Mouse (Mus musculus) hindbrain, embryonic 14.5 days (tissue): Measurements from ENCODE around the gene Scaf4. TPM values are rescaled to one million over a fixed set of nuclear protein-coding genes. Genes with fewer than 3 reads are reported as not detected.

Experiments
- ATAC-seq: fragments of 200-750 bp; cut with Nextera tagmentation; 2 replicates; pipeline ENCODE4 v1.8.0; 2017; ENCODE audit warnings: moderate number of reproducible peaks, mild to moderate bottlenecking, moderate TSS enrichment, moderate library complexity; ENCODE audit not compliant: low FRiP score
- DNase-seq: peaks from one replicate; pipeline ENCODE4 v3.0.0-alpha.2; 2015; ENCODE audit warnings: low spot score
- H3K27ac ChIP-seq: fragments of 300-500 bp; sonication (generic); 2 replicates; pipeline ENCODE4 v1.5.1; 2014; ENCODE audit warnings: mild to moderate bottlenecking, moderate library complexity
- H3K27me3 ChIP-seq: fragments of 300-500 bp; sonication (generic); 2 replicates; pipeline ENCODE4 v1.6.1; 2014; ENCODE audit warnings: mild to moderate bottlenecking, low read length, mixed read lengths; ENCODE audit not compliant: control insufficient read depth, insufficient read depth
- H3K36me3 ChIP-seq: fragments of 300-500 bp; sonication (generic); replicated peaks from 2 replicates; pipeline ENCODE4 v1.6.1; 2014; ENCODE audit not compliant: control insufficient read depth, insufficient read depth
- H3K4me1 ChIP-seq: fragments of 300-500 bp; sonication (generic); replicated peaks from 2 replicates; pipeline ENCODE4 v1.6.1; 2014; ENCODE audit warnings: antibody characterized with exemption, low read length, mixed read lengths; ENCODE audit not compliant: control insufficient read depth, insufficient read depth
- H3K4me2 ChIP-seq: fragments of 300-500 bp; sonication (generic); replicated peaks from 2 replicates; pipeline ENCODE4 v1.6.1; 2014; ENCODE audit warnings: mild to moderate bottlenecking, moderate library complexity
- H3K4me3 ChIP-seq: fragments of 300-500 bp; sonication (generic); replicated peaks from 2 replicates; pipeline ENCODE4 v1.5.1; 2014; ENCODE audit warnings: mild to moderate bottlenecking, low read length
- H3K9ac ChIP-seq: fragments of 300-500 bp; sonication (generic); 2 replicates; pipeline ENCODE4 v1.6.1; 2014
- H3K9me3 ChIP-seq: fragments of 300-500 bp; sonication (generic); 2 replicates; pipeline ENCODE4 v1.6.1; 2016; ENCODE audit warnings: low read length; ENCODE audit not compliant: control insufficient read depth
- WGBS: fragments of 180-500 bp; shearing (Covaris S2); extraction: QIAGEN DNeasy Blood & Tissue Kit; methylation state at CpG from one replicate; pipeline ENCODE4 v1.1.7; 2014; 5-methylcytosine and 5-hydroxymethylcytosine counted together
- polyA plus RNA-seq: library from polyadenylated mRNA; unstranded; fragments of >200 nt; fragmentation: Nextera tagmentation; extraction: Ambion mirVana; gene quantifications from 2 replicates; pipeline ENCODE4 v1.2.1, GENCODE M21; 2014

Gene Scaf4
- polyA plus RNA-seq = 24.4 and 26.2 TPM in 2 replicates

DNA sequence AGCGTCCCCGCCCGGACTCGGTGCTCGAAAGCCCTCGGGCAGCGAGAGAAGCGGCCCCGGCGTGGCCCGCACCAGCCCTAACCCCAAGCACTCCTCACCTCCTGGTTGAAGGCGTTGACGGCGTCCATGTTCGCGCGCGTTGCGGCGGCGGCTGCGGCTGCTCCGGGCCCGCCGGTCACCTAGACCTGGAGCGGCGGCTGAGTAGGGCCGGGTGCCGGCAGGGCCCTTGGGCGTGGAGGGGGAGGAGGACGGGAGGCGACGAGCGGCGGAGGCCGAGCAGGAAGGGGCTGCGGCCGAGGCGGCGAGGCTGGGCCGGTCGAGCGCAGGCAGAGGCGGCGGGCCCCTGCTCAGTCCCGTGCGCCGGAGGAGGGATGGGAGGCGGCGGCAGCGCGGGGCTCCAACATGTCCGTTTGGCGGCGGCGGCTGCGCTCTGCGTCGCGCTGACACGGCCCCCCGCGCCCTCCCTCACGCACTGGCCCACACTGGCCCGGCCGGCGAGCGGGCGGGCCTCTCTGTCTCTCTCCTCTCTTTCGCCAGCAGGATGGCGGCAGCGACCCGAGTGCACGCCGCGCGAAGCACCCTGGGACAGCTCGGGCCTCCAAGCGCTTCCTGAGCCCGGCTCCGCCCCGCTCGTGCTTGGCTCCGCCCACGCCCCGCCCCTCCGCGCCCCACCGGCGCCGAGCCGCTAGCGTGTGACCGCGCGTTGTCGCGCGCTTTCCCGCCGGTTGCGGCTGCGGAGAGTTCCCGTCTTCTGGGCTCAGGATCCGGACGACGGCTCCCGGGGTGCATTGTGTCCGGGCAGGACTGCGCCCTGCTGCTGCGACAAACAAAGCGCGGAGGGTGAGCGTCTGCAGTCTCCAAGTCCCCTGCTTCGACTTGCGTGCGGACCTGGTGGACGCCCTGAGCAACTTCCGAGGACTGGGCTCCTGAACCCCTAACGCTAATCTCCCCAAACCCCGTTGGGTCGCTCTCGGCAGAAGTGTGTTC, at the start of gene Scaf4:
TSS of gene Scaf4 (minus strand) at position 599 of the 987 bp plus-strand sequence.
- peak within 1 kb of the TSS; percentile 97 for H3K4me2 ChIP-seq
- H3K27me3 ChIP-seq = no peaks in the 10 kb centered on the region
- under 1% methylated on average over 92 of the region's 123 CpGs for WGBS
- H3K36me3 ChIP-seq = no peaks in the 10 kb centered on the region
- H3K9ac ChIP-seq = peak within 1 kb of the TSS; percentile 98
- H3K27ac ChIP-seq = peak within 1 kb of the TSS; percentile 95
- ATAC-seq (peak; percentile 97), DNase-seq (peak; percentile 94)
- peaks cover 35% of the 10 kb centered on the region for H3K4me1 ChIP-seq
- H3K9me3 ChIP-seq = no peaks in the 10 kb centered on the region
- H3K4me3 ChIP-seq = peak within 1 kb of the TSS; percentile 99

DNA sequence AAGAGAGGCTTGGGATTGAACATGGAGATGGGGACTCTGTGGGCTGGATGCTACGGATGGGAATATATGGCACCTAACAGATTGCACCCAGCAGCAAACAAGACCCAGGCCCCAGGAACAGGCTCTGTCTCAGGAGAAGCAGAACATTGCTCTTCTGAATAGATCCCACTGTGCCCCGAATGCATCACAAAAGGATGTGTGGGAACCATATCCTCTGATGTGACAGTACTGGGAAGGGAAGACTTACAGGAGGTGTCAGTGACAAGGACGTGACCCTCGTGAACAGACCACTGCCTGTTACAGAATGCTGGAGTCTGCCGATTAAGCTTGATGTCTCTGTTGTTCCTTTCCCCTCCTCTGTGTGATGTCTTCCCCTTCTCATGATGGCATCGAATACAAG, 48.2 kb upstream of the Scaf4 start:
- Histone ChIP-seq H3K36me3 (no peaks in the 10 kb centered on the region), H3K27ac (no peak overlapping the region), H3K4me3 (no peak overlapping the region), H3K27me3 (no peaks in the 10 kb centered on the region; the same call in 1 of the 2 replicates), H3K9me3 (no peaks in the 10 kb centered on the region), H3K4me2 (no peak overlapping the region), H3K9ac (no peak overlapping the region), H3K4me1 (0 out of 2 replicates have a peak, but pooled peaks cover 5% of the 10 kb centered on the region)
- no peak for DNase-seq
- ATAC-seq = no peak
- 64% methylated on average over 6 of the region's 6 CpGs for whole genome bisulfite sequencing

DNA sequence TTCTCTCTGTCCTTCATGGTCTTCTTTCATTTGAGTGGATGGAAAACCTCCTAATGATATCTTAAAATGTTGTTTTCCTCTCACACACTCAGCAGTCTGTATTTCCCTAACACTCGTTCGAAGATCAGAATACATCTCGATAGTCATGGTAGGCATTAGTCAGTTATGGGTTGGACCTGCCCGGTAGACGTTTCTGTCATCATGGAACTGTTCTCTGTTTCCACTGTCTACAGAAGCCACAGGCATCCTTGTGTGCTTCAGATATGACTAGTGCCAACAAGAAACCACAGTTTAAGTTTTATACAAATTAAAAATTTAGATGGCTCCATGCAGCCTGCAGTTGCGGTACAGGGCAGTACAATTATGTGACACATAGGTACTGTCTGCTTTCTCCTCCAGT, 46.7 kb upstream of the Scaf4 start:
- Histone ChIP-seq H3K9me3 (no peaks in the 10 kb centered on the region), H3K36me3 (no peaks in the 10 kb centered on the region), H3K27ac (no peak overlapping the region), H3K9ac (no peak overlapping the region), H3K4me3 (no peak overlapping the region), H3K4me2 (no peak overlapping the region), H3K4me1 (0 out of 2 replicates have a peak, but pooled peaks cover 5% of the 10 kb centered on the region), H3K27me3 (no peaks in the 10 kb centered on the region; the same call in 1 of the 2 replicates)
- no peak for ATAC-seq
- DNase-seq = no peak
- WGBS = 96% methylated on average over 6 of the region's 6 CpGs

GRCm38 (mm10) chr16:90329511-90329910, 45.2 kb upstream of the Scaf4 start:
- H3K4me2 ChIP-seq = no peak overlapping the region
- 0 out of 2 replicates have a peak, but pooled peaks cover 4% of the 10 kb centered on the region for H3K4me1 ChIP-seq
- ATAC-seq (no peak), DNase-seq (no peak)
- no peak overlapping the region for H3K27ac ChIP-seq
- H3K27me3 ChIP-seq = no peaks in the 10 kb centered on the region; the same call in 1 of the 2 replicates
- H3K9ac ChIP-seq = no peak overlapping the region
- H3K36me3 ChIP-seq = no peaks in the 10 kb centered on the region
- no peaks in the 10 kb centered on the region for H3K9me3 ChIP-seq
- 85% methylated on average over 8 of the region's 8 CpGs for WGBS
- H3K4me3 ChIP-seq = no peak overlapping the region

GRCm38 (mm10) chr16:90322850-90323528, 38.7 kb upstream of the Scaf4 start:
- H3K27me3 ChIP-seq = no peaks in the 10 kb centered on the region
- no peak overlapping the region for H3K27ac ChIP-seq
- DNase-seq (peak; percentile 88), ATAC-seq (peak; percentile 84)
- H3K9me3 ChIP-seq = no peaks in the 10 kb centered on the region
- H3K4me1 ChIP-seq = no peaks in the 10 kb centered on the region
- H3K9ac ChIP-seq = no peak overlapping the region
- WGBS = 34% methylated on average over 8 of the region's 8 CpGs
- H3K4me2 ChIP-seq = no peak overlapping the region
- no peaks in the 10 kb centered on the region for H3K36me3 ChIP-seq
- no peak overlapping the region for H3K4me3 ChIP-seq

DNA sequence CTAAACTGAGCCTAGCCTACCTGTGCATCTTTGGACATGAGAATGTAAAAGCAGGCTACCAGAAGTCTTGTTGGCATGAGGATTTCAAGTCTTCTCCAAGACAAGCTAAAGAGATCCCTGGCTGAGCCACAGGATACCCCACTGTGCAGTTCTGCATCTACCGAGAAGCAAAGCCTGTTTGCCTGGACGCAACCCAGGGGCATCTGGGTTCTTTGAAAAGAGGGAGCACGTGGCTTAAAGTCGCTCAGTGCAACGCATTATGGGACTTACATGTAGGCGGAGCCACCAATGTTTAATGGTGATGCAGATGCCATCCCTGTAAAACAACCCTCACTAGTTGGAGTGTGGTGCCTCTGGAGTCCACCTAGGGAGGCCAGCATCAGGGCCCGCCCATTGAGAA, 35.0 kb upstream of the Scaf4 start:
- H3K9ac ChIP-seq = no peak overlapping the region
- 81% methylated on average over 7 of the region's 7 CpGs for WGBS
- no peaks in the 10 kb centered on the region for H3K36me3 ChIP-seq
- no peak overlapping the region for H3K27ac ChIP-seq
- H3K4me3 ChIP-seq = no peak overlapping the region
- H3K9me3 ChIP-seq = no peaks in the 10 kb centered on the region
- H3K4me1 ChIP-seq = no peaks in the 10 kb centered on the region
- no peak for DNase-seq
- no peak for ATAC-seq
- H3K27me3 ChIP-seq = no peaks in the 10 kb centered on the region
- no peak overlapping the region for H3K4me2 ChIP-seq

DNA sequence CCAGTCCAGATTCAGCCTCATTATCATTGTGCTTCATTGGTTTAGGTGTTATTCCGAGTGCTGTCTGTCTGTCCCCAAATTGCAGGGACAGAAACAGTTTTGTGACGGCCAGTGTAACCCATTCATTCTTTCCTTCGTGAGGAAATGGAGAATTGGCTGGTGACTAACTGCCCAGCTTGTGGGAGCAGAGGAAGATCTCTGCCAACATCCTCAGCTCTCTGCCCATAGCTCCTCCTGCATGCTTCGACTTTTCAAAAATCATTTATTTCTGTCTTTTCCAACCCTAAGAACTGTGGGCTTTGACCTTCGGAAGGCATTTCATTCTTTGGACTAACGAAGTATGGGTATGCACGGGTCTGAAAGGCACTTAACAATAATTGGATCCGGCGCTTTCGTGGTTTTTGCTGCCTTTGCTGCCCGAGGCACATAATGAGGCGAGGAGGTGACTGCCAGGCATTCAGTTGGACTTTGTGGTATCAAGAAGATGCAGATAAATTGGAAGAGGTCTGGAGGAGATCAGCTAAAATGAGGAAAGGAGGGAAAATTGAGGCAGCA, 34.1 kb upstream of the Scaf4 start:
- H3K27ac ChIP-seq = no peak overlapping the region
- H3K4me3 ChIP-seq = no peak overlapping the region
- no peak for DNase-seq
- H3K9me3 ChIP-seq = no peaks in the 10 kb centered on the region
- no peak overlapping the region for H3K9ac ChIP-seq
- no peaks in the 10 kb centered on the region for H3K4me1 ChIP-seq
- ATAC-seq = no peak
- no peaks in the 10 kb centered on the region for H3K36me3 ChIP-seq
- no peaks in the 10 kb centered on the region for H3K27me3 ChIP-seq
- 72% methylated on average over 12 of the region's 12 CpGs for WGBS
- H3K4me2 ChIP-seq = no peak overlapping the region

- DNase-seq = no peak
- 85% methylated on average over 4 of the region's 4 CpGs for WGBS
- Histone ChIP-seq H3K4me3 (no peak overlapping the region), H3K9me3 (no peaks in the 10 kb centered on the region), H3K9ac (no peak overlapping the region), H3K4me1 (no peaks in the 10 kb centered on the region), H3K27ac (no peak overlapping the region), H3K27me3 (no peaks in the 10 kb centered on the region), H3K4me2 (no peak overlapping the region), H3K36me3 (no peaks in the 10 kb centered on the region)
- ATAC-seq = no peak
Observed at GRCm38 (mm10) chr16:90317777-90318176, 33.5 kb upstream of the Scaf4 start.

- no peaks in the 10 kb centered on the region for H3K36me3 ChIP-seq
- H3K9me3 ChIP-seq = no peaks in the 10 kb centered on the region
- no peaks in the 10 kb centered on the region for H3K4me1 ChIP-seq
- H3K27me3 ChIP-seq = no peaks in the 10 kb centered on the region
- no peak overlapping the region for H3K4me3 ChIP-seq
- 90% methylated on average over 4 of the region's 4 CpGs for WGBS
- DNase-seq (no peak), ATAC-seq (no peak)
- no peak overlapping the region for H3K4me2 ChIP-seq
- H3K9ac ChIP-seq = no peak overlapping the region
- no peak overlapping the region for H3K27ac ChIP-seq
Observed at GRCm38 (mm10) chr16:90315881-90316280, 31.6 kb upstream of the Scaf4 start.
